ENCODE assay signal across 14 mouse cellular contexts in genomic region chr5:52937626-52938025, GRCm38 (mm10).
A peak's percentile ranks its signal among the peaks of the same experiment; 100 is the strongest.
DNase-seq lines count a peak whose midpoint lies in the region.
"Had no signal": no experiment of that assay in that cellular context is flagged by ENCODE, and none has a peak within 500 bp of the region (broad histone marks: within the 10 kb centered on the region; RNA-seq: fewer than 3 reads in every experiment).

No protein-coding gene starts in this region.

- DNase-seq in frontal cortex, postnatal 36 days (ENCODE audit: low spot score in 2 of 2), result peak; percentile 28 to 30
- no peak for DNase-seq in frontal cortex, postnatal 10 days (ENCODE audit: low spot score in 2 of 2)
- DNase-seq in right cerebral cortex, adult 18-20 months, result peak; percentile 52
- no peak for DNase-seq in right cerebral cortex, postnatal 10 days (ENCODE audit: low spot score in 2 of 2)
- peak; percentile 19 for DNase-seq in NIH3T3 (ENCODE audit: low read depth)
- peak; percentile 49 for DNase-seq in telencephalon, adult 2 months (ENCODE audit: low read depth, low spot score)
- no peak for DNase-seq in cerebellum, postnatal 36 days
- DNase-seq: adrenal gland, adult 8-10 months; B cell, adult 2 months; cerebellum, adult 8-10 months; cerebellum, postnatal 25 days; gastrocnemius, postnatal 25 days; kidney, adult 8-10 months; kidney, postnatal 4 days had no signal

Comparison
In these comparisons a context has a peak if more than half of its experiments do, and no peak if none do; other contexts are left out.
1. DNase-seq: peak in frontal cortex, postnatal 36 days (2 of 2), right cerebral cortex, adult 18-20 months (single experiment), NIH3T3 (single experiment) and telencephalon, adult 2 months (single experiment); none in frontal cortex, postnatal 10 days (0 of 2), right cerebral cortex, postnatal 10 days (0 of 2) and cerebellum, postnatal 36 days (0 of 2).